Mouse (Mus musculus): ENCODE data around the gene Mdm2. TPM values are rescaled to one million over a fixed set of nuclear protein-coding genes. Genes with fewer than 3 reads are reported as not detected.
A peak's percentile ranks its signal among the peaks of the same experiment; 100 is the strongest.

The Mdm2 gene
- polyA plus RNA-seq, 1 experiment, result 22.9 TPM

DNA sequence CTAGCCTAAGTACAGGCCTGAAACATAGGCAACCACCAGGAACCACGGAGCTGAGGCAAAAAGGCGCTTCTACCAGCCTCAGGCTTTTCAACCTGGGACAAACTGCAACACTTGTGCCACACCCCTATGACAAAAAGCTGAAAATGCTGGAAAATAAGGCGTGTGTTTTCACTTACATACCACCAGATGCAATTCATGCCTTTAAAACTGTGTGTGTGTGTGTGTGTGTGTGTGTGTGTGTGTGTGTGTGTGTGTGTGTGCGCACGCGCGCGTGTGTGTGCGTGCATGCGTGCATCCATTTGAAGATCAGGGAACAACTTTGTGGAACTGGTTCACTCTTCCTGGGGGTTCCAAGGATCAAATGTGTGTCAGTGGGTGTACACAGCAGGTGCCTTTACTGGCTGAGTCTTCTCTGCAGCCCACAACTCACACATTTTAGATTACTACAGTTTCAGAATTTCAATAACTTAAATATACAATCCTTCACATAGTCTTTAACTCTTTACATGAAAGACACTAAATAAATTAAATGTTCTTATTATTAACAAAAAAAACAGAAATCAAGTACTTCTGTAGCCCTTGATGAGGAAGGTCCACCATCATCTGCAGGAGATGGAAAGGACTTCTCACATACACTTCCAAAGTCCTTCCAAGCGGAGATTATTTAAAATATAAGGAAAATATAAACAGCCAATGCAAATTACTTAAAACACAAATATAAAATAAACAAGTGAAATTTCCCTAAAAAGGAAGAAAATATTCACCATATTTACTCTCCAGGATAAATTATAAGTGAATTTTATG lies 21.1 kb downstream of the Mdm2 start:
- H3K27ac ChIP-seq (ENCODE audit: insufficient read depth, low read depth, low read length), result no peak overlapping the region
- DNase-seq, result no peak
- no peaks in the 10 kb centered on the region for H3K27me3 ChIP-seq (replicated peaks; ENCODE audit: control insufficient read depth, insufficient read depth, low read length)
- H3K4me3 ChIP-seq (ENCODE audit: insufficient read depth, low read depth, low read length), result no peak overlapping the region
- no peaks in the 10 kb centered on the region for H3K4me1 ChIP-seq (ENCODE audit: control insufficient read depth, insufficient read depth, low read length)
- WGBS, result 96% methylated on average over 11 of the region's 11 CpGs
- TF ChIP-seq CTCF (conservative IDR thresholded peaks at IDR 0.05; ENCODE audit: insufficient read depth, insufficient read length, low read depth, low read length) (no peak), POLR2A (IDR thresholded peaks at IDR 0.05; ENCODE audit: low read depth, low read length) (no peak)
- H3K36me3 ChIP-seq (ENCODE audit: control insufficient read depth, insufficient read depth, low read length), result peaks cover 17% of the 10 kb centered on the region

DNA sequence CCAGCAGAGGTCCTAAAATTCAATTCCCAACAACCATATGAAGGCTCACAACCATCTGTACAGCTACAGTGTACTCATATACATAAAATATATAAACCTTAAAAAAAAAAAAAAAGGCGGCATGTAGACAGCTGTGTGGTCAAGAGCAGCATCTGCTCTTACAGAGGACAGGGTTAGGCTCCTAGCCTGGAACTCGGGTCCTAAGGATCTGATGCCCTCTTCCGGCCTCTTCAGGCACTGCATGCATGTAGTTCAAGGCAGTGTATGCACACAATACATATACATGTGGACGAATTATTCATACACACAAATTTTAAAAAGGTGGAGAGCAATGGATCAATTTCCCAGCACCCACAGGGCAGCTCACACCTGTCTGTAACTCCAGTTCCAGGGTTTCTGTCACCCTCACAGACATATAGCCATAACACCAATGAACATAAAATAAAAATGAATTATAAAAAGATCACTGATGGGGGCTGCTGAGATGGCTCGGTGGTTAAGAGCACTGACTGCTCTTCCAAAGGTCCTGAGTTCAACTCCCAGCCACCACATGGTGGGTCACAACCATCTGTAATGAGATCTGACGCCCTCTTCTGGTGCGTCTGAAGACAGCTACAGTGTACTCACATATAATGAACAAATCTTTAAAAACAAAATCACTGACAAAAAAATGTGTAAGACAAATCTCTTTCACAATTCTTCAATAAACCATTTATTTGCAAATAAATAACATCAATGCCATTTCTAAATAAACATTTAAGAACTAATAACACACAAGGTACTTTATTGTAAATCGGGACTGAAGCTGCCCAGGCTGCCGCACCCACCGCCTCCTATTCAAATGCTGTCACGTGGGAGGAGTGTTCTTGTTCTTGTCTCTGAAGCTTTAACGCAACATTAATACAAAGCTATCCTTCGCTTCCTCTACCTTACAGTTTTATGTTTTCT lies 22.1 kb downstream of the Mdm2 start:
- Histone ChIP-seq H3K27me3 (replicated peaks; ENCODE audit: control insufficient read depth, insufficient read depth, low read length) (no peaks in the 10 kb centered on the region), H3K4me1 (ENCODE audit: control insufficient read depth, insufficient read depth, low read length) (no peaks in the 10 kb centered on the region), H3K4me3 (ENCODE audit: insufficient read depth, low read depth, low read length) (no peak overlapping the region), H3K27ac (ENCODE audit: insufficient read depth, low read depth, low read length) (no peak overlapping the region), H3K36me3 (ENCODE audit: control insufficient read depth, insufficient read depth, low read length) (peaks cover 14% of the 10 kb centered on the region)
- TF ChIP-seq CTCF (conservative IDR thresholded peaks at IDR 0.05; ENCODE audit: insufficient read depth, insufficient read length, low read depth, low read length) (peak; percentile 53; the same call in 1 of the 2 replicates), POLR2A (IDR thresholded peaks at IDR 0.05; ENCODE audit: low read depth, low read length) (no peak)
- 81% methylated on average over 13 of the region's 13 CpGs for WGBS
- peak; percentile 37 for DNase-seq

DNA sequence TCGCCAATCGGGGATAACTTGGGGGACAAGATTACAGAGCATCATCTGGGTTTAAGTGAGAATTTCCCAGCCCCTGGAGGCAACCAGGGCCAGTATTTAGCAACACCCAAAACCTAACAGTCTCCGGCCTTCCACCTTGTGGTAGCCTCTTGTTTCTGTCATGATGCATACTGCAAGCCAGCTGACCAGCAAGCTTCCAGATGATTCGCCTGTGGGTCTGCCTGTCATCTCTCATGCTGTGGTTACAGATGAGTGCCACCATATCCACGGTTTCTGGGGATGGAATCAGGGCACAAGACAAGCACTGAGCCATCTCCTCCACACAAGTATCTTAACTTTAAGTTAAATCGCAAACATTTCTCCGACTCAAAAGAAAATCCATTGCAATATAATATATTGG lies 23.0 kb downstream of the Mdm2 start:
- DNase-seq, result no peak
- no peak overlapping the region for H3K4me3 ChIP-seq (ENCODE audit: insufficient read depth, low read depth, low read length)
- no peaks in the 10 kb centered on the region for H3K27me3 ChIP-seq (replicated peaks; ENCODE audit: control insufficient read depth, insufficient read depth, low read length)
- 85% methylated on average over 7 of the region's 7 CpGs for WGBS
- H3K4me1 ChIP-seq (ENCODE audit: control insufficient read depth, insufficient read depth, low read length), result no peaks in the 10 kb centered on the region
- H3K36me3 ChIP-seq (ENCODE audit: control insufficient read depth, insufficient read depth, low read length), result peaks cover 12% of the 10 kb centered on the region
- TF ChIP-seq CTCF (conservative IDR thresholded peaks at IDR 0.05; ENCODE audit: insufficient read depth, insufficient read length, low read depth, low read length) (no peak), POLR2A (IDR thresholded peaks at IDR 0.05; ENCODE audit: low read depth, low read length) (no peak)
- H3K27ac ChIP-seq (ENCODE audit: insufficient read depth, low read depth, low read length), result no peak overlapping the region

DNA sequence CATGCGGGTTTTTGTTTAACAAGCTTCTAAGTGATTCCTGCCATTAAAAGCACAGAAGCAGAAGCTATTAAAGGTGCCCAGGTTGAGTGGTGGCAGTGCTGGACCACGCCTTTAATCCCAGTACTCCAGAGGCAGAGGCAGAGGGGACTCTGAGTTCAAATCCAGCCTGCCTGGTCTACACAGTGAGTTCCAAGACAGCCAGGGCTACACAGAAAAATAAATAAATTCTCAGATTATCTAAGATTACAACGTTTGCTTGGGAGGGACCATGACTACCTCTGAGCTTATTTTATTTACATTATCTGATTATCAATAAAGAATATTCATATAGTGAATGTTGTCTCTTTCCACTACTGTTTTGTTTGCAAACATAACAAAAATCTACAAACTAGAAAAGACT lies 23.5 kb downstream of the Mdm2 start:
- DNase-seq, result no peak
- H3K4me1 ChIP-seq (ENCODE audit: control insufficient read depth, insufficient read depth, low read length), result no peaks in the 10 kb centered on the region
- peaks cover 12% of the 10 kb centered on the region for H3K36me3 ChIP-seq (ENCODE audit: control insufficient read depth, insufficient read depth, low read length)
- H3K27me3 ChIP-seq (replicated peaks; ENCODE audit: control insufficient read depth, insufficient read depth, low read length), result no peaks in the 10 kb centered on the region
- H3K4me3 ChIP-seq (ENCODE audit: insufficient read depth, low read depth, low read length), result no peak overlapping the region
- no peak overlapping the region for H3K27ac ChIP-seq (ENCODE audit: insufficient read depth, low read depth, low read length)
- 68% methylated on average over 3 of the region's 3 CpGs for WGBS
- TF ChIP-seq POLR2A (IDR thresholded peaks at IDR 0.05; ENCODE audit: low read depth, low read length) (no peak), CTCF (conservative IDR thresholded peaks at IDR 0.05; ENCODE audit: insufficient read depth, insufficient read length, low read depth, low read length) (no peak)

DNA sequence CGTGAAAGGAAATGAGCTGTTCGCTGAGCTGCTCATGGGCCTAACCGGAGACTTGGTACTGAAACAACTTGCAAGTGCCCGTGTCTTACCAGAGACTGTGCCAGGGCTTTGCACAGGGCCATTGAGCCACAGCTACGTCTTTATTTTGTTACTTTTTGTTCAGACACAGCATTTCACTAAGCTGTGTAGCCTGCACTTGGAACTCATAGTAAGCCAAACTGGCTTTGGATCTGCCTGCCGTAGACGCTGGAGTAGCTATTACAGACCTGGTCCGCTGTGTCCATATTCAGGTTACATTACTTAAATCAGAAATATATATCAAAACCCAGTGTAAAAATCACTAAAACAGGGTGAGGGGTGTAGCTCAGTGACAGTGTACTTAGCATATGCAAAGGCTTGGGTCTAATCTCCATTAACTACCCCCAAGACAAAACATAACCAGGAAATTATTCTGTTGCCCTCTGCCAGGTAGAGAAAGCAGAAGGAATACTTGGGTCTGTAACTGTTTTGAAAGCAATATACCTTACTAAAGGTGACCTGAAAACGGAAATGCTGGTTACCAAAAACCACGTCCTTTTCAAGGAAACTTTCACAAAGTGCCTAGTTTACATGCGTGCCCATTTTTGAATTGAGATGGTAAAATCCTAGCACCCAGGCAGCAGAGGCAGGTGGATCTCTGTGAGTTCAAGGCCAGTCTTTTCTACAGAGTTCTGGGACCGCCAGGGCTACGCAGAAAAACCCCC lies 24.5 kb downstream of the Mdm2 start:
- no peaks in the 10 kb centered on the region for H3K27me3 ChIP-seq (replicated peaks; ENCODE audit: control insufficient read depth, insufficient read depth, low read length)
- no peak overlapping the region for H3K27ac ChIP-seq (ENCODE audit: insufficient read depth, low read depth, low read length)
- H3K4me1 ChIP-seq (ENCODE audit: control insufficient read depth, insufficient read depth, low read length), result no peaks in the 10 kb centered on the region
- peaks cover 10% of the 10 kb centered on the region for H3K36me3 ChIP-seq (ENCODE audit: control insufficient read depth, insufficient read depth, low read length)
- H3K4me3 ChIP-seq (ENCODE audit: insufficient read depth, low read depth, low read length), result no peak overlapping the region
- WGBS, result 91% methylated on average over 13 of the region's 13 CpGs
- TF ChIP-seq POLR2A (IDR thresholded peaks at IDR 0.05; ENCODE audit: low read depth, low read length) (no peak), CTCF (conservative IDR thresholded peaks at IDR 0.05; ENCODE audit: insufficient read depth, insufficient read length, low read depth, low read length) (no peak)
- no peak for DNase-seq

DNA sequence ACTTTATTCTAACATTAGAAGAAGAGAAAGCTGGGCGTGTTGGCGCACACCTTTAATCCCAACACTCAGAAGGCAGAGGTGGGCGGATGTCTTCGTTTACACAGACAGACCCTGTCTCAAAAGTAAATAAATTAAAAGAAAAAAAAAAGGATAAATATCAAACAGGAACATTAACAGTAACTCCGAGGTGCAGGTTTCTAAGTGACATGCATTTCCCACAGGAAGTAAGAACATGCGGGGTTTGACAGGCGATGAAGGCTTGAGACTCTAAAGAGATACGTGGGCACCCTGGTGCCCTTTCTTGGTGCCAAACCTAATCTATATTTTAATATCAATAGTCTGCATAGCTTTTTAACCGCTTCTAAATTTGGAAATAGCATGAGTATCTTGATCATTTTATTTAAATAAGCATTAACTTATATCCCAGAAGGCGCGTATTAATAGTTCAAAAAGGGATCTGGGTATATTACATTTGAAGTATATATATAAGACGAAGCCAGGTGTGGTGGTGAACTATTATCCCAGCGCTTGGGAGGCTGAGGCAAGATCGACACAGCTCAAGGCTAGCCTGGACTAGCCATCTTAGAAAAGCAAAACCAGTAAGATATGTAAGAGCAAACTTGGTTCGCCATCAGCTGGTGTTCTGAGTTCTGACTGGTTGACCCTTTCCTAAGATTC lies 25.2 kb downstream of the Mdm2 start:
- WGBS, result 88% methylated on average over 15 of the region's 15 CpGs
- no peak overlapping the region for H3K4me3 ChIP-seq (ENCODE audit: insufficient read depth, low read depth, low read length)
- peaks cover 5% of the 10 kb centered on the region for H3K36me3 ChIP-seq (ENCODE audit: control insufficient read depth, insufficient read depth, low read length)
- H3K4me1 ChIP-seq (ENCODE audit: control insufficient read depth, insufficient read depth, low read length), result no peaks in the 10 kb centered on the region
- H3K27ac ChIP-seq (ENCODE audit: insufficient read depth, low read depth, low read length), result no peak overlapping the region
- DNase-seq, result no peak
- TF ChIP-seq CTCF (conservative IDR thresholded peaks at IDR 0.05; ENCODE audit: insufficient read depth, insufficient read length, low read depth, low read length) (no peak), POLR2A (IDR thresholded peaks at IDR 0.05; ENCODE audit: low read depth, low read length) (no peak)
- H3K27me3 ChIP-seq (replicated peaks; ENCODE audit: control insufficient read depth, insufficient read depth, low read length), result no peaks in the 10 kb centered on the region
